Mouse (Mus musculus) lung, postnatal 0 days (tissue): ENCODE measurements at regions not wholly inside any gene's neighbourhood (a gene's known extent, or its start where the extent isn't known, plus 50 kb on each side); places are given as distances from the start of the nearest gene placed in this dataset.

Experiments used
- ATAC-seq: fragments of 200-750 bp; cut with Nextera tagmentation; 2 replicates; pipeline ENCODE4 v1.8.0; 2017; ENCODE audit warnings: moderate library complexity
- DNase-seq: peaks from one replicate; pipeline ENCODE4 v3.0.0-alpha.2; 2016; ENCODE audit warnings: low spot score
- H3K27ac ChIP-seq: fragments of 300-500 bp; sonication (generic); 2 replicates; pipeline ENCODE4 v1.5.1; 2014; ENCODE audit warnings: antibody characterized with exemption, mild to moderate bottlenecking, low read length, mixed read lengths
- H3K27me3 ChIP-seq: fragments of 300-500 bp; sonication (generic); replicated peaks from 2 replicates; pipeline ENCODE4 v1.6.1; 2014; ENCODE audit warnings: low read length, mixed read lengths; ENCODE audit not compliant: insufficient read depth
- H3K36me3 ChIP-seq: fragments of 300-500 bp; sonication (generic); 2 replicates; pipeline ENCODE4 v1.6.1; 2014; ENCODE audit warnings: low read length, mixed read lengths; ENCODE audit not compliant: insufficient read depth
- H3K4me1 ChIP-seq: fragments of 300-500 bp; sonication (generic); 2 replicates; pipeline ENCODE4 v1.6.1; 2014; ENCODE audit warnings: antibody characterized with exemption, low read depth, low read length, mixed read lengths; ENCODE audit not compliant: insufficient read depth
- H3K4me2 ChIP-seq: fragments of 300-500 bp; sonication (generic); replicated peaks from 2 replicates; pipeline ENCODE4 v1.6.1; 2014; ENCODE audit warnings: low read depth, mild to moderate bottlenecking, low read length, moderate library complexity, mixed read lengths
- H3K4me3 ChIP-seq: fragments of 300-500 bp; sonication (generic); 2 replicates; pipeline ENCODE4 v1.5.1; 2014; ENCODE audit warnings: low read depth, low read length
- H3K9ac ChIP-seq: fragments of 300-500 bp; sonication (generic); replicated peaks from 2 replicates; pipeline ENCODE4 v1.6.1; 2014; ENCODE audit warnings: low read depth, mild to moderate bottlenecking
- H3K9me3 ChIP-seq: fragments of 300-500 bp; sonication (generic); 2 replicates; pipeline ENCODE4 v1.6.1; 2016; ENCODE audit warnings: low read length, mixed read lengths
- CTCF ChIP-seq: IDR thresholded peaks from 2 replicates; pipeline ENCODE4 v1.5.1; 2016; ENCODE audit warnings: antibody characterized with exemption, mild to moderate bottlenecking
- EP300 ChIP-seq: IDR thresholded peaks from 2 replicates; pipeline ENCODE4 v1.6.1; 2016; ENCODE audit warnings: antibody characterized with exemption, mild to moderate bottlenecking, control low read depth
- WGBS: fragments of 180-500 bp; shearing (Covaris S2); extraction: QIAGEN DNeasy Blood & Tissue Kit; methylation state at CpG from one replicate; pipeline ENCODE4 v1.1.7; 2014; 5-methylcytosine and 5-hydroxymethylcytosine counted together

DNA sequence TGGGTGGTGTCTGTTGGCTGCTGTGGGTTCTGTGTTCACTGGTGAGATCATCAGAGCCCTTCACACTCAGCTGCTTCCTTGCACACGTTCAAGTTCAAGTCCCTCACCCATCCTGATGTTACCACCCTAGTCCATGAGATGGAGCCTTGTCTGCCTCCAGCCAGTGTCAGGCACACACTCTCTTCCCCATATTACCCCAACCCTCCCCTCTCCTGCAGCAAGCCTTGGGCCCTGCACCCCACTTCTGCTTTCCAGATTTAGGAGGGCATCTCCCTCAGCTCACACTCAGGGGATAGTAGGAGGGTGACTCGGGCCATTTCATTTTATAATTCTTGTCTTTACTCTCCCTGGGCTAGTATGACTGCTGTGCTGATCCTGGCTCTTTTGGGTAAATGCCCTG, 288.7 kb upstream of the Eef2kmt start:
- Histone ChIP-seq H3K4me3 (no peak overlapping the region), H3K9me3 (no peaks in the 10 kb centered on the region), H3K27ac (no peak overlapping the region), H3K27me3 (no peaks in the 10 kb centered on the region), H3K4me2 (no peak overlapping the region), H3K36me3 (no peaks in the 10 kb centered on the region), H3K9ac (no peak overlapping the region), H3K4me1 (no peaks in the 10 kb centered on the region)
- DNase-seq, result no peak
- 53% methylated on average over 2 of the region's 2 CpGs for WGBS
- no peak for ATAC-seq
- TF ChIP-seq CTCF (no peak), EP300 (no peak)

DNA sequence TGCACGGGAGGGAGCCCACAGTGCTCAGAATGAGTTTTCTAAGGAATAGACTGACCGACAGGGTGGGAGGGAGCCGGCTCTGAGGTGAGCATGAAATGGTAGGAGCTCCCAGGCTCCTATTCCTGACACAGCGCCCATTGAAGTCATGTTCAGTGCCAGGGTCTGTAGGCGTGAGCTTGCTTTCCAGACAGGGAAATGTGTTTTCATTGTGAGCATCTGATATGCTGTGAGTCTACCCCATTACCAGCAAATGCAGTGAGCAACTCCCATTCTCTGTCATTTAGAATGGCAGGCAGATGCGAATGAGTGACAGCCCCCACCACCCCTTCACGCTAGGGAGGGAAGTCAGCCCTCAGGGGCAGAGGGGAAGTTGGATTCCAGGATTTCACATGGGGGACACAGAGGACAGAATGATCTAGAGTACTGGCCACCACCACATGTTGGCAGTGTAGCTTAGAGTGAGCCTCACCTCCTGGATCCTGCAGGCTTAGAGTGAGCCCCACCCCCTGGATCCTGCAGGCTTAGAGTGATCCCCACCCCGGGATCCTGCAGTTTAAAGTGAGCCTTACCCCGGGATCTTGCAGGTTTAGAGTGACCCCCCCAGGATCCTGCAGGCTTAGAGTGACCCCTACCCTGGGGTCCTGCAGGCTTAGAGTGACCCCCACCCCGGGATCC, 283.2 kb upstream of the Eef2kmt start:
- DNase-seq, result no peak
- Histone ChIP-seq H3K9me3 (no peaks in the 10 kb centered on the region), H3K9ac (no peak overlapping the region), H3K4me3 (no peak overlapping the region), H3K27ac (no peak overlapping the region), H3K36me3 (no peaks in the 10 kb centered on the region), H3K4me1 (no peaks in the 10 kb centered on the region), H3K4me2 (no peak overlapping the region), H3K27me3 (no peaks in the 10 kb centered on the region)
- ATAC-seq, result no peak
- 61% methylated on average over 10 of the region's 10 CpGs for WGBS
- TF ChIP-seq CTCF (no peak), EP300 (no peak)

DNA sequence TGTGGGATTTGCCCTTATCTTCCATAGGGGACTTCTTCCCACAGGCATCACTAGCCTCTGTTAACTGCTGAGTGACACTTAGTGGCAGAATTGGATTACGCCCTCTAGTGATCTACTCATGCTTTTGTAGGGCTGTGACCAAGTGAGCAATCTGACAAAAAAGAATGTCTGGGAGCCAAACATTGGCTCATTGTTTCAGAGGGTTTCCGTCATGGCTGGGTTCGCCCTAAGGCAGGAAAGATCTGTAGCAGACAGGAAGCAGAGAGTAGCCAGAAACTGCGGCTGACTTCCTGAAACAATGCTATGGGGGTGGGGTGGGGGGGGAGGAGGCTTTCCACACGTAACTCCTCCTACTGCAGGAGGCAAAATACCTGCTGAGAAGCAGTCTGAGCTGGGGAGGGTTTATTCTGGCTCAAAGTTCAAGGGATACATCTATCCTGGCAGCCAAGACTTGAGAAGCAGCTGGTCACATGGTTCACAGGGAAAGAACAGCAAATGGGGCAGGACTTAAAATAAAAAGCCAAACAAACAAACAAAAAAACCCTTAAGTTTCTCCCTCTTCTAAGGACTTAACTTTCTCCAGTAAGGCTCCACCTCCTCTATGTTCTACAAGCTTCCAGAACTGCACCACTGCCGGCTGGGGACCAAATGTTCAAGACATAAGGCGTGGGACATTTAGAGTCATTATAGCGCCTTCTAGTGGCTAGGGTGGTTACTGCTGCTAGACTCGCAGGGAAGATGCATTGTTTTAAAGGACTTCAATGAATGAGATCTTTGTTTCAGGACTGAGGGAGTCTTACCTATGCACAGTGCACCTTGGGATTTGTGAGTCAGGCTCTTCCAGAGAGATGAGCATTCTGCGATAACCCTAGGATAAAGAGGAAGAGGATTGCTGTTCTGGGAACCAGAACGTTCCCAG, 281.8 kb upstream of the Eef2kmt start:
- H3K4me2 ChIP-seq, result no peak overlapping the region
- H3K27ac ChIP-seq, result no peak overlapping the region
- no peaks in the 10 kb centered on the region for H3K36me3 ChIP-seq
- no peaks in the 10 kb centered on the region for H3K9me3 ChIP-seq
- 45% methylated on average over 11 of the region's 11 CpGs for WGBS
- DNase-seq, result no peak
- H3K27me3 ChIP-seq, result no peaks in the 10 kb centered on the region
- H3K4me3 ChIP-seq, result no peak overlapping the region
- ATAC-seq, result no peak
- TF ChIP-seq CTCF (peak; percentile 59), EP300 (no peak)
- no peaks in the 10 kb centered on the region for H3K4me1 ChIP-seq
- no peak overlapping the region for H3K9ac ChIP-seq

DNA sequence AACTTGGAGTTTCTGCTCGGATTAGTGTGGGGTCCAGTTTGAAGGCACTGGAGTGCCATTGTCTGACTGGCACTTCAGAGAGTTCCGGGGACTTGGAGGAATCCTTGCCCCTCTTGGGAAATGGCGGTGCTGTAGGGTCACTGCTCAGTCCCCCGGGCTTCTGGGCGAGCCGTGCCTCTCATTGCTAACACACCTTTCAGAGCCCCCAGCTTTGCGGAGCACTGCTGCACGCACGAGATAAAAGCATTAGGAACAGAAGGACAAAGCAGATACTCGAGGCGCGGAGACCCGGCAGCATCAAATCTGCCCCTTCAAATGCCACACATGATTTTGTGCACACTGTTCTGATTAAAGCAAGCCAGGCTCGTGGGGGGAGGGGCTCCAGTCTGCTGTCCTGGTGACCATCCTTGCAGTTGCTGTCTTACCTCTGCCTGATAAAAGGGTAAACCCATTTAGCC, 280.8 kb upstream of the Eef2kmt start:
- Histone ChIP-seq H3K4me1 (no peaks in the 10 kb centered on the region), H3K27me3 (no peaks in the 10 kb centered on the region), H3K4me2 (no peak overlapping the region)

DNA sequence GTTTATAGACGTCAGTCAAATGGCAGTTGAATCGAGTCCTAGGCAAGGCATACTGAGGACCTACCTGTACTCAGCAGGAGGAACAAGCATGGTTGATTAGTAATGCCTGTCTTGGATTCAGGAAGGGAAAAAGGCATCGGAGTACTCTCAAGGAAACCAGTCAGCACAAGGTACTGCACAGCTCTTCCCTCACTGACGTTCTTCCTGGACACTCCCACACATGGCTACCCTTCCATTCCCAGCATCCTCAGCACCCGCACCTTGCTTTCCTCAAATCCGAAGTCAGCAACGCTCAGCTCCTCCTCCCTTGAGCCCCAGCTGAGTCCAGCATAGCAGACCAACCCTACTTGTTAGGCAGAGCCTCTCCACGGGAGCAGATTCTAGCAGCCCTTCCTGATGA, 279.6 kb upstream of the Eef2kmt start:
- DNase-seq, result no peak
- WGBS, result 28% methylated on average over 8 of the region's 8 CpGs
- Histone ChIP-seq H3K4me2 (no peak overlapping the region), H3K36me3 (no peaks in the 10 kb centered on the region), H3K27ac (no peak overlapping the region), H3K27me3 (no peaks in the 10 kb centered on the region), H3K9me3 (no peaks in the 10 kb centered on the region), H3K9ac (no peak overlapping the region), H3K4me3 (no peak overlapping the region), H3K4me1 (no peaks in the 10 kb centered on the region)
- no peak for ATAC-seq
- TF ChIP-seq CTCF, result no peak
- no peak for TF ChIP-seq EP300

More for the DNA sequence above, 280.8 kb upstream of the Eef2kmt start:
- DNase-seq (no peak), ATAC-seq (no peak)
- Histone ChIP-seq H3K36me3 (no peaks in the 10 kb centered on the region), H3K9me3 (no peaks in the 10 kb centered on the region), H3K27ac (no peak overlapping the region), H3K4me3 (no peak overlapping the region), H3K9ac (no peak overlapping the region)
- TF ChIP-seq EP300, result no peak
- TF ChIP-seq CTCF, result no peak
- 30% methylated on average over 14 of the region's 14 CpGs for WGBS

DNA sequence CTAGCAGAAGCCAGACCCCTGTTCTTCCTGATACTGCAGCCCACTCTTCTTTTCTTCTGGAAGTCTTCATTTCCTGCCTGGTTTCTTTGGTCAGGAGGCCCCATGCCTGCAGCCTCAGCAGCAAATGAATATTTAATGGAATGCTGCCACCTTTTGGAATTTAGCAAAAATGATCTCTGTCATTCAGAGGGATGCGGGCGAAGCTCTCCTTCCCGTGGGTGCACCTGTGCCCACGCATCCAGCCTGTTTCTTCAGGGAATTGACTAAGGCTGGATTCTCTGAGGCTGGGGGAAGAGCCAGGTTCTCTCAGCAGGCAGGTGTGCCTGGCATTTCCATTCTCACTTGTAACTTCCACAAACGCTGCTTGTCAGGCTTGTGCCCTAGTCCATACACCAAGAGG, 279.1 kb upstream of the Eef2kmt start:
- H3K9me3 ChIP-seq, result no peaks in the 10 kb centered on the region
- TF ChIP-seq CTCF (peak; percentile 36), EP300 (no peak)
- no peaks in the 10 kb centered on the region for H3K4me1 ChIP-seq
- 43% methylated on average over 5 of the region's 5 CpGs for WGBS
- ATAC-seq, result no peak
- H3K4me2 ChIP-seq, result no peak overlapping the region
- H3K36me3 ChIP-seq, result no peaks in the 10 kb centered on the region
- no peak overlapping the region for H3K27ac ChIP-seq
- no peak overlapping the region for H3K9ac ChIP-seq
- H3K4me3 ChIP-seq, result no peak overlapping the region
- DNase-seq, result peak; percentile 11
- H3K27me3 ChIP-seq, result no peaks in the 10 kb centered on the region
